Mouse (Mus musculus) left cerebral cortex, adult 8-10 months (tissue): ENCODE measurements around the gene Tnfrsf22. TPM values are rescaled to one million over a fixed set of nuclear protein-coding genes. Genes with fewer than 3 reads are reported as not detected.

Experiments
- DNase-seq, 2 experiments: peaks; one replicate each; pipeline ENCODE4 v3.0.0; 2022; ENCODE audit warnings: low spot score in 2 of 2
- total RNA-seq, 4 experiments: library from RNA; stranded (reverse); gene quantifications; 2 replicates each; pipeline ENCODE4 v1.2.4; 2022

The Tnfrsf22 gene
- total RNA-seq, 4 experiments from 2014 or later, result 1.0 to 2.9 (median 2.8) TPM

DNA sequence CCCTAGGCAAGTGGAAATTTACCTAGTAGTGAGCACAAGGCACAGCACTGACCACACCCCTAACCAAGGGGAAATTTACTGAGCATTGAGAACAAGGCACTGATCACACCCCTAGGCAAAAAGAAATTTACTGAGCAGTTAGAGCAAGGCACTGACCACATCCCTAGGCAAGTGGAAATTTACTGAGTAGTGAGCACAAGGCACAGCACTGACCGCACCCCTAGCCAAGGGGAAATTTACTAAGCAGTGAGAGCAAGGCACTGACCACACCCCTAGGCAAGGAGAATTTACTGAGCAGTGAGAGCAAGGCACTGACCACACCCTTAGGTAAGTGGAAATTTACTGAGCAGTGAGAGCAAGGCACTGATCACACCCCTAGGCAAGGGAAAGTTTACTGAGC lies 12.8 kb downstream of the Tnfrsf22 start:
- DNase-seq, result no peak

DNA sequence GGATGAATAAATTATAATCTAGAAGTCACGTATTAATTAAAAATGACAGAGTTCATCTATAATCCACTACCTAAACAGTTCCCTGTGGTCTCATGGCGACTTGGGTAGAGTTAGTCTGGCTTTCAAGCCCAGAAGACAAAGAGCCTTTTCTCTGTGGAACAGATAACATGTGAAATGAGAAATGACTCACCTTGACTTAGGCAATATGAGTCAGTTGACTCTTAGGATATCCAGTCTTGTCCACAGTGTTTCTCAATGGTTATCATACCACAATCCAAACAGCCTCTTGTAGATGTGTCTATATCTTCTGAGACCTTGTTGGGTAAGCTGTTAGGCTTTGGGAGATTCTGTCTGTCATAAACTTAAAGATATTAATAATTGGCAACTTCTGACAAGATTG lies 18.0 kb downstream of the Tnfrsf22 start:
- no peak for DNase-seq

DNA sequence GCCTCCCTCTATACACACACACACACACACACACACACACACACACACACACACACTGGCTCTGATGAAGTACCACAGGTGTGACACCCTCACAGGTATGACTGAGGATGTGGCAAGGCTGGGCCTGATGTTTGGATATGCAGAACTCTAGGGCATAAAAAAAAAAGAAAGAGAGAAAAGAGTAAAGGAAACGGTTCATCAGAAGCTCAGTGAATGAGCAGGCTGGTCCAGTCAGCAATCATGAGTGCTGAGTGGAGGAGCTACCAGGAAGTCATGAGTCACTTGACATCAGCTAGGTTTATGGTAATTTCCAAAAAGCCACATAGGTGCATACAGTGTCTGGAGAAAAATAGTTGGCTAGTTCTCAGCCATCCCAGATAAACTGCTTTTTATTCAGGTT lies 20.0 kb downstream of the Tnfrsf22 start:
- DNase-seq, result no peak

DNA sequence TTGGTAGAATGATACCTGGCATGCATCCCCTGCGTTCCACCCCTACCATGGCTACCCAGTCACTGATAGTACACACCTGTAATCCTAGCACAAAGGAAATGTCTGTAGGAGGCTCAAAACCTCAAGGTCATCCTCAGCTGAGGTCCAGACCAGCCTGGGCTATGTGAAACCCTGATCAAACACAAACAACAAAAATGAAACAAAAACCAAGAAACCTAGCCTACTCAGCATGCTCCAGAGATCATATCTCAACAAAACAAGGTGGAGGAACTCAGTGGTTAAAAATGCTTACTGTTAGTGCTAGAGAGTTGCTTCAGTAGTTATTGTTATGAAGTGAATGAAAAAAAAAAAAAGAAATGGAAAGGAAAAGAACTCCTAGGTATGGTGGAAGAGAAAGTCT lies 20.9 kb downstream of the Tnfrsf22 start, which contains the start of gene Tnfrsf26:
Gene Tnfrsf26, minus strand, starts transcription at position 183 of the 400 bp plus-strand sequence.
- no peak for DNase-seq

DNA sequence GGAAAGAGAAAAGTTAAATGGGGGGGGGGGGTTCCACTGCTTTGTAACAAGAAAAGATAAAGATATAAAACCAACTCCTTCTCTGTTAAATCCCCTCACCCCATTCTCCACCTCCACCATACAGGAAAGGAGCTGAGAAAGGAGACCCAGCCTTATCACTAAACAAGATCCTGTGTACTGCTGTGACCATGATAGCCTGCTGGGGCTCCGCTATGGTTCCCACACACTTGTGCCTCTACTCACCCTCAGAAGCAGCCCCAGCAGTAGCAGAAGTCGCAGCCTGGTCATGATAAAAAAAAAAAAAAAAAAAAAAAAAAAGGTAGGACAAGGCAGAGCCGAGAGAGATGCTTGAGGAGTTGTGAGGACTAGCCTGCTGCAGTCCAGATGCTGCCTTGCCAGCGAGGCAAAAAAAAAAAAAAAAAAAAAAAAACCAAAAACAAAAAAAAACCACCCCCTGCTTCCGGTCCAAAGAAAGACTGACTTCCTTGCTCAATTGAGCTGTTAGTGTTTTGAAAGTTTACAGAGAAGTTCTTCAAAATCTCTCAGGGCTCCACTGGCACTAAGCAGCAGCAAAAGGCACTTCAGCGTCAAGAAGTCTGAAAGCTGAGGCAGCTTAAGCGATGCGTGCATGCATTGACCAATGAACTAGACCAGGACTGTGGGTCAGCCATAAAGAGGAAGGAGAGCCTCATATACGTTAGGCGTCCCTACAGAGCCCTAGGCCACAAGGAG lies 21.7 kb downstream of the Tnfrsf22 start:
- no peak for DNase-seq

DNA sequence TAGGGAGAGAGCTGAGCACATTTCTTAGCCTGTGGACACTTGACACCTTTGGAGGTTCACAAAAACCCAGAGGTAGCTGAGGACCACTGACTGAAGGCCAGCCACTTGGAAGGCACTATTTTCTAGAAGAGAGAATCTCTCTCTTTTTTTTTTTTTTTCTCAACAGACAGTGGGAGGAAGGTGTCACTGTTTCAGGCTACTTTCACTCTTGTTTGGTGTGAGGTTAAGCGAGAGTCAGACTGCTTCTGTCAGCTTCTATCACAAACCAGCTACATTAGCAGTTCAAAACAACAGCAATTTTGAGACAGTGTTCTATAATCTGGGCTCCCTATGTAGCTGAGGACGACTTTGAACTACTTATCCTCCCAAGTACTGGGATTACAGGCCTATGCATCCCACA lies 23.3 kb downstream of the Tnfrsf22 start:
- DNase-seq, result no peak

DNA sequence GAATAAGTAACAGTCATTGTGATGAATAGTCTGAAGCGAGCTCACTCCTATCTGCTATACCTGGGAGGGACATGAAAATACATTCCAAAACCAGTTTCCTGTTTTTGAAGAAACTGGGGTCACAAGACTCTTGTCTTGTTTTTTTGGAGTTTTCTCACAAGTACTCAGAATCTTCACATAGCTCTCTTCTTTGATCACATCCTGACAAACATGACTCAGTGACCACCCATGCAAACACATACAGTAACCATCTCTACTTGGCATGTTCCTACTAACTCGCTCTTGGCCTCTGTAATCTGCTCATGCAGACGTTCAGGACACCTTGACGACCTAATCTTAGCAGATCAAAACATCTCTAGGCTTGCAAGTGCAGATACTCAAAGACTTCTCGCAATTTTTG lies 24.3 kb downstream of the Tnfrsf22 start:
- no peak for DNase-seq

DNA sequence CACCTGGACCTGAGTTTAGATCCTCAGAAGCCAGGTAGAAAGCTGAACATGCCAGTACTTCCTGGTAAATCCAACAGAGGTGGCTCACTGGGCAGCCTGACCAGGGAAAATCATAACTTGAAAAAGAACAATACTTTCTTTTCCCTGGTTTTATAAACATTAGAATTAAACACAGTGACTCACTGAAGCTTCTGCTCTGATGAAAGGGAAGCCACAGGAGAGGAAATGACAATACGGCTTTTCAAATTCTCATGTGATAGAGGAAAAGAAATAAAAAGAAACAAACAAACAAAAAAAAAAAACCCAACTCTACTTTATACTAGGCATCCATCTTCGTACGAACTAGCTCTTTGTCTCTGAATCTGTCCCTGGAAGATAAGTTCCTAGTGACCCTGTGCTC lies 24.9 kb downstream of the Tnfrsf22 start:
- DNase-seq, result no peak

DNA sequence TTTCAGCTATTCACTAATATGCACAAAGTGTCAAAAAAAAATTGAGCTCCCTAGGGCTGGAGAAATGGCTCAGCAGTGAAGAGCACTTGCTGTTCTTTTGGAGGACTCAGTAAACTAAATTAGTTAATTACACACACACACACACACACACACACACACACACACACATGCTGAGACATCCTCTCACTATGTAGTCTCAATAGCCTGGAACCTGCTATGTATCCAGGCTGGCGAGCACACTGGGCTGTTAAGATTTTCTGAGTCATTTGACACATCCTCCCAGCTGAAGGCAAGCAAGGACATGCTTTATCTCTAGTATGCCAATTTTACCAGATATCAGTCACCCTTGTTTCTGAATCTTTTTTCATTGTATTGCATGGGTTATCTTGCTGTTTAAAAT lies 28.5 kb downstream of the Tnfrsf22 start:
- DNase-seq, result no peak

DNA sequence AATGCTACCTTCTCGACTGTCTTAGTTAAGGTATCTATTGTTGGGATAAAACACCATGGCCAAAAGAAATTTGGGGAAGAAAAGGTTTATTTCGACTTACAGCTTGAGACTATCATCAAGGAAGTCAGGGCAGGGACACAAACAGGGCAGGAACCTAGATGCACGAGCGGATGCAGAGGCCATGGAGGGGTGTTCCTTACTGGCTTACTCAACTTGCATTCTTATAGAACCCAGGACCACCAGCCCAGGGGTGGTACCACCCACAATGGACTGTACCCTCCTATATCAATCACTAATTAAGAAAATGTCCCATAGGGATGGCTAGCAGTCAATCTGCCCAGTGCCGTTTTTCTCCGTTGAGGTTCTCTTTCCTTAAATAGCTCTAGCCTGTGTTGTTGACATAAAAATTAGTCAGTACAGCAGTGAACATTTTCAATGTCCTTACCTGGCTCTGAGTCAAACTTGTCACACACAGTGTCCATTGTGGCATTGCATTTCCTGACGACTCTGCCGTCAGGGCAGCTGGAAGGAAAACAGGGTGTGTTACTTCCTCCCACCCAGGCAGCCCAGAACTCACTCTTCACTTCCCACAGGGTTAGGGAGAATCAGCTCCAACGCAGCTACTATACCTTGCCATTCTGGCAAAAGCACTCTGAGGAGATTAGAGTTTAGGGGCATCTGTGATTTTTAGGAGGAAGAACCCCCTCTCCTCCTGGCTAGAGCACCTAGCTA lies 34.9 kb downstream of the Tnfrsf22 start:
- DNase-seq, result no peak

DNA sequence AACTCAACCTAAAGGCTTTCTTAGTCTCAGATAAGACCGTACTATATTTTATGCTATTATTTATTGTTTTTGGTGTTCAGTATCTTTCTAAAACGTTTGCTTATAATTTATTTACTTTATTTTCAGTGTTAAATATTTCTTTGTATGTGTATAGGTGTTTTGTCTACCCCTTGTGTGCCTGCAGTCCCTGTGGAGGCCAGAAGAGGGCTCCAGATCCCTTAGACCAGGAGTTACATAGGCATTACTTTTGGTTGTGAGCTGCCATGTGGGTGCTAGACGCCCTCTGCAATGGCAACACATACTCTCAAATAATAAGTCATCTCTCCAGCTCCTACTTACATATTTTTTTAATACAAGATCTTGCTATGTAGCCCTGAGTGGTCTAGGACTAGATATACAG lies 37.2 kb downstream of the Tnfrsf22 start:
- no peak for DNase-seq

DNA sequence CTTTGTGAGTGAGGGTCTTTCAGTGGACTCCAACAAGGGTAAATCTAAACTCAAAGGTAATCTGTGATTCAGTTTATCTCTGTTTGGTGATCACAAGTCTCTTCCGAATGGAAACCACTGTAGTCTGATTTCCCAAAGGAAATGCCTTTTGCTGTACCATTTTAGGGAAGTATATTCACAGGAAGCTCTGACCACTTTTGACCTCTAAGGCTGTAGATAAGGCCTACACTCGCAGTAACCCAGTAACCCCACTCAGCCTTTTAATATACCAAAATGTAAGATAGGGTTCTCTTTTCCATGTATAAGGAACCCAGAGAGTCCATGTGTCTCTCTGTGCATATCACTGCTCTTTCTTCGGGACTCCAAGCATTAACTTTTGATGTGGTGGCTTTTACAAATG lies 44.1 kb downstream of the Tnfrsf22 start:
- no peak for DNase-seq

DNA sequence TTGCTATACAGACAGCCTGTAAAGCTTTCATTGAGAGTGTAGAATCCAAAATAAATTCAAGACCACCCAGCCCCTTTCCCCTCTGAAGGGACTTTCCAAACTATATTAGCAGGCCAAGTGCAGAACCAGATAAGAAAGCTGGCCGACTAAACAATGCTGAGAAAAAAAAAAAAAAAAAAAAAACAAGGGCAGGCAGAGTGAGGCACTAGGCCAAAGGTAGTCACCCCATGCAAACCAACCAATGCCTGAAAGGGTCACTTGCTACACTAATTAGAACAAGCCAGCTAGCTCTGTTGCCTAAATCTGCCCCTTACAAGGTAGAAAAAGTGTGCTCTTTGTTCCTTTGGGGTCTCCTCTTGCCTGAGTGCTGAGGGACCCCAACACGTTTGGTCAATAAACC lies 44.6 kb downstream of the Tnfrsf22 start:
- DNase-seq, result no peak

DNA sequence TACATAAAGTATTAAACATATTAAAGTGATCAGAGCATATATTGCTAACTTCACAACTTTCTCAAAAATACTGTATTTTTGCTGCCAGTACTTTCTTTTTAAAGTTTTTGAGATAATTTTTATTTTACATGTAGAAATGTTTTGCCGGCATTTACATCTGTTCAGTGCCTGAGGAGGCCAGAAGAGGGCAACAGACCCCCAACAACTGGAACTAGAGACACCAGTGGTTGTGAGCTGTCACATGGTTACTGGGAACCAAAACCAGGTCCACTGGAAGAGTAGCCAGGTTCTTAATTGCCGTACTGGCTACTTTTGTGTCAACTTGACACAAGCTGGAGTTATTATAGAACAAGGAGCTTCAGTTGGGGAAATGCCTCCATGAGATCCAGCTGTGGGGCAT lies 47.8 kb downstream of the Tnfrsf22 start:
- DNase-seq, result no peak

DNA sequence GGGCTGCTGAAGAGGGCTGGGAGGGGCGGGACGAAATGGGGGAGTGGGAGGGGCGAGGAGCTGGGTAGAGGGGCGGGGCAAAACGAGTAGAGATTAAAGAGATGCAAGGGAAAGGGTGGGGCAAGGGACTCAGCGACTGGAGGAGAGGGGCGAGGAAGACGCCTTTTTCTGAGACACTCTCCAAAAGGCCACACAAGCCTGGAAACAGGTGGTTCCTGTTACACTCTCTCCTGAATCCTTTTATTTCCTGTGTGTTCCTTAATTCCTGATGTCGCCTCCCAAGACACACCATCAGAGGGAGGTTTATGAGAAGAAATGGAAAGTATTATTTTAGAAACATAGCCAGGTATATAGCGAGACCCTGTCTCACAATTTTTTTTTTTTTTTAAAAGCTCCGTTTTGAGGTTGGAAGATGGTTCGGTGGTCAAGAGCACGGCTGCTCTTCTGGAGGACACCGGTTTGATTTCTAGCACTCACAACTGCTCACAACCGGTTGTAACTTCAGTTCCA lies 49.2 kb downstream of the Tnfrsf22 start:
- no peak for DNase-seq

DNA sequence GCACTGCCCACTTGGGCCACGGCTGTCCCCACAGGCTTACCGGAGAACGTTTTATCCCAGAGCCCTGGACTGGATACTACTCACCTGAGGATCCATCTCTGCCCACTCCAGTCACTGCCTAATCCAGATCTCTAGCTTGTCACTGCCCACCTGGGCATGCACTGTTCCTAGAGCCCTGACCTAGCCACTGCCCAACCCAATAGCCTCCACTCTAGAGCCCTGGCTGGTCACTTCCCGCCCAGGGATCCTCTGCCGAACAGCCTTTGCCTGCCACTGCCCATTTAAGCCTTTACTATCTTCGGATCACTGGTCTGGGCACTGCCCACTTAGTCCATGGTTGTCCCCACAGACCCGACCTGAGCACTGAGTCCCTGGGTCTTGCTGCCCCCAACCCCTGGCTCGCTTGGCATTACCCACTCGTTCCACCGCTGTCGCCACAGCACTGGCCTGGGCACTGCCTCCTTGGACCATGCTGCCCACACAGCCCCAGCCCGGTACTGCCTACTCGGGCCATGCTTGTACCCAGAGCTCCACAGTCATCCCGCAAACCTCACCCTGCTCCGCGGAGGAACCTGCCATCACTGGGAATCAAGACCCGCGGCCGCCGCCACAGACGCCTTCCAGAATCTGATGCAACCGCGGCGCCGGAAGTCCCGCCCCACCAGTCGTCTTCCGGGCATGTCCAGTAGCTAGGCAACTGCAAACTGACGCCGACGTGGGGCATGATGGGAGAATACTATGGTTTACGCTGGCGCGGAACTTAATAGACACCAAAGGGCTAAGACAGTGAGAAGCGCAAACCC lies 49.8 kb downstream of the Tnfrsf22 start, which contains the start of gene Cars:
Gene Cars, minus strand, starts transcription at position 663 of the 803 bp plus-strand sequence.
- DNase-seq, result peak; percentile 89 to 91

DNA sequence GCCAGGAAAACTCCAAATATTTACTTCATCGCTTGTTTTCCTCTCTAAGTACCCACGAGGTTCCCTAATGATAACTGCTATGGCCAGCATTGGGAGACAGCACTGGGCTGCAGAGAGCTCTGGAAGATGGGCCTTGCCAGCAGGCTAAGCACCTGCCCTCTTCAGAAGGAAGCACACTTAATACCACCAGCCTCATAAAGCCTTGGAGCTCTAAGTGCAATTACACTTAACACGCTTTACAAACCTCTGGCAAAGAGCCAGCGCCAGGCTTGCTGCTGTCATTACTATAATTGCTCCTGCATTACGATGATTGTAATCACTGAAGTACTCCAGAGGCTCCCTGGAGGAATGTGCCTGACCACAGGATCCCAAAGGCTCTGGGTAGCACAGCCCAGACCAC lies 54.6 kb downstream of the Tnfrsf22 start:
- DNase-seq, result no peak

DNA sequence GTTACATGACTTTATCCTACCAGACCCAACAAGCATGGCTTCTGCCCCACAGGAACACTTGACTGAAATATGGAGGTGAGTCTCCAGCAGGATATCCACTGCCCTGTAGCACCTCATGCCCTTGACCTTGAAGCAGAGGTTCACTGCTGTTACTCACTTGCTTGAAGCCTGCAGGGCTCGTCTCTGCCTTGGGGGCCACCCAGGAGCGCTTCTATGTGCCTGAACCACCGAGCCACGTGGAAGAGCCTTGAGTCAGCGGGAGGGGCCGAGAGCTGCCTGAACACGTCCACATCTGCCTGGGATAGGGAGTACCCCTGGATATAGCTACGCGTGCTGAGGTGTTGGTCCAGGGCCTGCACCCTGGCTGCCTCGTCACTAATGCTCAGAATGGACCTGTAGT lies 57.2 kb downstream of the Tnfrsf22 start:
- no peak for DNase-seq

DNA sequence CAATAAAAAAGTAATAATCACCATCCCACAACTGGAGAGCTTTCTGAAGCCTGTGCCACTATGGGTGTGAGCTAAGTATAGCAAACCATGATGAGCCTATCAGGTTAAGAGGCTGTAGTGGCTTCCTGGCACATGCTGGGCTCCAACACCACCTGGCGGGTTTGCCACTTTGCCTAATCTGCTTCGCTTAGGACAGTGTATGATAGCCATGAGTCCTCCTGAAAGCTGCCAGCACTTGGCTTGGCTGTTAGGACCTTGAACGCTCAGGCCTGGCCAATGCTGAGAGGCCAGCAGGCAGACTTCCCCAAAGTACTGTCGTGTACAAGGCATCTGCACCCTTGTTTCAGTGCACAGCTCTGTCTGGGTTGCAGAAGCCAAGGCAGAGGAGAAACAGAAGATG lies 61.5 kb downstream of the Tnfrsf22 start:
- no peak for DNase-seq

DNA sequence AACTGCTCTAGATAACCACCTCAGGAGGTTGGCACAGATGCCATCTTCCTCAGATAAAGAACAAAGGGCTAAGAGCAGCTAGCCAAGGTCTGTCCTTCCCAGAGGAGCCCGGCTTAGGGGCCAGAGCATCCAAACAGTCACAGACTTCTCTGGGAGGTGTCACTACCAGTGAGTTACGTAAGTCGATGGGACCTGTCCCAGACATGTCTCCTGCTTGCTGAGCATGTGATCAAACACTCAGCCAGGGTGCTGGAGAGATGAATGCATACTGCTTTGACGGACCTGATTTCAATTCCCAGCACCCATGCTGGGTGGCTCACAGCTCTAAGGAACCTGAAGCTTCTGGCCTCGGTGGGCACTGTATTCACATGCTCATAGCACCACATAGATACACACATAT lies 61.9 kb downstream of the Tnfrsf22 start:
- DNase-seq, result no peak
